Mouse (Mus musculus) neural tube, embryonic 15.5 days (tissue): Measurements from ENCODE around the gene Mcub. TPM values are rescaled to one million over a fixed set of nuclear protein-coding genes. Genes with fewer than 3 reads are reported as not detected.
A peak's percentile ranks its signal among the peaks of the same experiment; 100 is the strongest.

Source experiments
- ATAC-seq: fragments of 200-750 bp; cut with Nextera tagmentation; 2 replicates; pipeline ENCODE4 v1.8.0; 2017; ENCODE audit warnings: mild to moderate bottlenecking, moderate TSS enrichment, moderate library complexity; ENCODE audit not compliant: low FRiP score
- H3K27ac ChIP-seq: fragments of 300-500 bp; sonication (generic); replicated peaks from 2 replicates; pipeline ENCODE4 v1.5.1; 2015; ENCODE audit warnings: mild to moderate bottlenecking, inconsistent platforms
- H3K27me3 ChIP-seq: fragments of 300-500 bp; sonication (generic); replicated peaks from 2 replicates; pipeline ENCODE4 v1.6.1; 2015; ENCODE audit warnings: inconsistent platforms
- H3K36me3 ChIP-seq: fragments of 300-500 bp; sonication (generic); 2 replicates; pipeline ENCODE4 v1.6.1; 2015; ENCODE audit warnings: inconsistent platforms
- H3K4me1 ChIP-seq: fragments of 300-500 bp; sonication (generic); 2 replicates; pipeline ENCODE4 v1.6.1; 2015; ENCODE audit warnings: inconsistent platforms
- H3K4me2 ChIP-seq: fragments of 300-500 bp; sonication (generic); 2 replicates; pipeline ENCODE4 v1.6.1; 2015; ENCODE audit warnings: inconsistent platforms, mild to moderate bottlenecking, moderate library complexity
- H3K4me3 ChIP-seq: fragments of 300-500 bp; sonication (generic); replicated peaks from 2 replicates; pipeline ENCODE4 v1.5.1; 2015; ENCODE audit warnings: mild to moderate bottlenecking, inconsistent platforms
- H3K9ac ChIP-seq: fragments of 300-500 bp; sonication (generic); replicated peaks from 2 replicates; pipeline ENCODE4 v1.6.1; 2015; ENCODE audit warnings: mild to moderate bottlenecking, inconsistent platforms
- H3K9me3 ChIP-seq: fragments of 300-500 bp; sonication (generic); replicated peaks from 2 replicates; pipeline ENCODE4 v1.6.1; 2016; ENCODE audit warnings: inconsistent platforms
- WGBS: fragments of 180-500 bp; shearing (Covaris S2); methylation state at CpG from one replicate; pipeline ENCODE4 v1.1.7; 2015; ENCODE audit warnings: mixed read lengths; 5-methylcytosine and 5-hydroxymethylcytosine counted together
- polyA plus RNA-seq: library from polyadenylated mRNA; unstranded; fragments of >200 nt; fragmentation: Nextera tagmentation; extraction: Ambion mirVana; gene quantifications from 2 replicates; pipeline ENCODE4 v1.2.1, GENCODE M21; 2015

Gene Mcub
- polyA plus RNA-seq, 1 experiment from 2014 or later = 8.2 TPM

GRCm38 (mm10) chr3:129946217-129946914 lies 23.6 kb downstream of the Mcub start:
- no peaks in the 10 kb centered on the region for H3K9me3 ChIP-seq
- no peaks in the 10 kb centered on the region for H3K36me3 ChIP-seq
- H3K4me2 ChIP-seq = no peak overlapping the region
- no peaks in the 10 kb centered on the region for H3K4me1 ChIP-seq
- no peak for ATAC-seq
- no peak overlapping the region for H3K4me3 ChIP-seq
- no peak overlapping the region for H3K9ac ChIP-seq
- 67% methylated on average over 5 of the region's 5 CpGs for WGBS
- no peak overlapping the region for H3K27ac ChIP-seq
- no peaks in the 10 kb centered on the region for H3K27me3 ChIP-seq

- H3K27ac ChIP-seq = no peak overlapping the region
- H3K4me1 ChIP-seq = no peaks in the 10 kb centered on the region
- no peak for ATAC-seq
- H3K9ac ChIP-seq = no peak overlapping the region
- H3K27me3 ChIP-seq = no peaks in the 10 kb centered on the region
- H3K9me3 ChIP-seq = no peaks in the 10 kb centered on the region
- H3K36me3 ChIP-seq = no peaks in the 10 kb centered on the region
- no peak overlapping the region for H3K4me2 ChIP-seq
- WGBS = 88% methylated on average over 4 of the region's 4 CpGs
- no peak overlapping the region for H3K4me3 ChIP-seq
Observed at GRCm38 (mm10) chr3:129943813-129944212, 26.2 kb downstream of the Mcub start.

- no peak overlapping the region for H3K9ac ChIP-seq
- no peaks in the 10 kb centered on the region for H3K27me3 ChIP-seq
- no peaks in the 10 kb centered on the region for H3K36me3 ChIP-seq
- H3K4me3 ChIP-seq = no peak overlapping the region
- no peak overlapping the region for H3K4me2 ChIP-seq
- no peak for ATAC-seq
- no peaks in the 10 kb centered on the region for H3K9me3 ChIP-seq
- H3K4me1 ChIP-seq = peaks cover 8% of the 10 kb centered on the region; the same call in 1 of the 2 replicates
- H3K27ac ChIP-seq = no peak overlapping the region
- 100% methylated on average over 1 of the region's 1 CpGs for WGBS
Observed at GRCm38 (mm10) chr3:129941291-129941690, 28.7 kb downstream of the Mcub start.

GRCm38 (mm10) chr3:129940780-129941179 lies 29.2 kb downstream of the Mcub start:
- Histone ChIP-seq H3K4me3 (no peak overlapping the region), H3K9me3 (no peaks in the 10 kb centered on the region), H3K9ac (no peak overlapping the region), H3K27me3 (no peaks in the 10 kb centered on the region; the same call in 1 of the 2 replicates), H3K4me2 (no peak overlapping the region), H3K36me3 (no peaks in the 10 kb centered on the region), H3K4me1 (peaks cover 8% of the 10 kb centered on the region; the same call in 1 of the 2 replicates), H3K27ac (no peak overlapping the region)
- 77% methylated on average over 2 of the region's 2 CpGs for WGBS
- no peak for ATAC-seq

GRCm38 (mm10) chr3:129939058-129939457 lies 30.9 kb downstream of the Mcub start:
- Histone ChIP-seq H3K36me3 (no peaks in the 10 kb centered on the region), H3K4me3 (no peak overlapping the region), H3K27me3 (no peaks in the 10 kb centered on the region; the same call in 1 of the 2 replicates), H3K9me3 (no peaks in the 10 kb centered on the region), H3K4me1 (peaks cover 8% of the 10 kb centered on the region; the same call in 1 of the 2 replicates), H3K9ac (no peak overlapping the region), H3K4me2 (no peak overlapping the region), H3K27ac (no peak overlapping the region)
- ATAC-seq = no peak
- 44% methylated on average over 7 of the region's 7 CpGs for WGBS

GRCm38 (mm10) chr3:129937848-129938247 lies 32.2 kb downstream of the Mcub start:
- 42% methylated on average over 3 of the region's 3 CpGs for WGBS
- ATAC-seq = no peak
- Histone ChIP-seq H3K9me3 (no peaks in the 10 kb centered on the region), H3K4me3 (no peak overlapping the region), H3K4me2 (no peak overlapping the region), H3K27me3 (no peaks in the 10 kb centered on the region; the same call in 1 of the 2 replicates), H3K27ac (no peak overlapping the region), H3K9ac (no peak overlapping the region), H3K4me1 (peaks cover 8% of the 10 kb centered on the region; the same call in 1 of the 2 replicates), H3K36me3 (no peaks in the 10 kb centered on the region)

GRCm38 (mm10) chr3:129936561-129936960 lies 33.4 kb downstream of the Mcub start:
- WGBS = 37% methylated on average over 9 of the region's 9 CpGs
- Histone ChIP-seq H3K4me1 (peaks cover 8% of the 10 kb centered on the region; the same call in 1 of the 2 replicates), H3K4me3 (no peak overlapping the region), H3K9me3 (no peaks in the 10 kb centered on the region), H3K27me3 (no peaks in the 10 kb centered on the region; the same call in 1 of the 2 replicates), H3K36me3 (no peaks in the 10 kb centered on the region), H3K27ac (no peak overlapping the region), H3K4me2 (no peak overlapping the region), H3K9ac (no peak overlapping the region)
- no peak for ATAC-seq

- no peak for ATAC-seq
- H3K9ac ChIP-seq = no peak overlapping the region
- H3K36me3 ChIP-seq = no peaks in the 10 kb centered on the region
- H3K27ac ChIP-seq = no peak overlapping the region
- no peaks in the 10 kb centered on the region for H3K9me3 ChIP-seq
- H3K4me2 ChIP-seq = no peak overlapping the region
- 0 out of 2 replicates have a peak, but pooled peaks cover 3% of the 10 kb centered on the region for H3K4me1 ChIP-seq
- 51% methylated on average over 4 of the region's 4 CpGs for WGBS
- no peaks in the 10 kb centered on the region; the same call in 1 of the 2 replicates for H3K27me3 ChIP-seq
- H3K4me3 ChIP-seq = no peak overlapping the region
Observed at GRCm38 (mm10) chr3:129932443-129932842, 37.6 kb downstream of the Mcub start.

- 74% methylated on average over 6 of the region's 6 CpGs for WGBS
Observed at GRCm38 (mm10) chr3:129930213-129930778, 39.7 kb downstream of the Mcub start.

GRCm38 (mm10) chr3:129925861-129926260 lies 44.1 kb downstream of the Mcub start:
- Histone ChIP-seq H3K36me3 (no peaks in the 10 kb centered on the region), H3K9me3 (no peaks in the 10 kb centered on the region), H3K4me1 (no peaks in the 10 kb centered on the region), H3K4me3 (no peak overlapping the region), H3K27ac (no peak overlapping the region), H3K27me3 (no peaks in the 10 kb centered on the region), H3K9ac (no peak overlapping the region), H3K4me2 (no peak overlapping the region)
- ATAC-seq = no peak
- WGBS = 95% methylated on average over 3 of the region's 3 CpGs

More at GRCm38 (mm10) chr3:129930213-129930778, 39.7 kb downstream of the Mcub start:
- Histone ChIP-seq H3K4me1 (no peaks in the 10 kb centered on the region), H3K27me3 (no peaks in the 10 kb centered on the region), H3K4me3 (no peak overlapping the region), H3K36me3 (no peaks in the 10 kb centered on the region), H3K27ac (no peak overlapping the region), H3K9me3 (no peaks in the 10 kb centered on the region), H3K4me2 (no peak overlapping the region), H3K9ac (no peak overlapping the region)
- ATAC-seq = no peak

- no peak overlapping the region for H3K4me3 ChIP-seq
- WGBS = 90% methylated on average over 7 of the region's 7 CpGs
- H3K27me3 ChIP-seq = no peaks in the 10 kb centered on the region
- H3K27ac ChIP-seq = no peak overlapping the region
- no peak overlapping the region for H3K9ac ChIP-seq
- H3K4me2 ChIP-seq = no peak overlapping the region
- no peaks in the 10 kb centered on the region for H3K4me1 ChIP-seq
- H3K9me3 ChIP-seq = no peaks in the 10 kb centered on the region
- no peaks in the 10 kb centered on the region for H3K36me3 ChIP-seq
- no peak for ATAC-seq
Observed at GRCm38 (mm10) chr3:129923581-129923980, 46.4 kb downstream of the Mcub start.

GRCm38 (mm10) chr3:129918434-129918833 lies 51.6 kb downstream of the Mcub start:
- H3K27ac ChIP-seq = no peak overlapping the region
- H3K9me3 ChIP-seq = no peaks in the 10 kb centered on the region
- peak; percentile 81 for ATAC-seq
- 13% methylated on average over 13 of the region's 13 CpGs for WGBS
- no peaks in the 10 kb centered on the region for H3K4me1 ChIP-seq
- H3K27me3 ChIP-seq = no peaks in the 10 kb centered on the region
- no peak overlapping the region for H3K4me3 ChIP-seq
- H3K9ac ChIP-seq = no peak overlapping the region
- peaks cover 4% of the 10 kb centered on the region; the same call in 1 of the 2 replicates for H3K36me3 ChIP-seq
- no peak overlapping the region for H3K4me2 ChIP-seq
